Mouse (Mus musculus) heart, postnatal 4 days (tissue): Measurements from ENCODE around the gene Anapc2. TPM values are rescaled to one million over a fixed set of nuclear protein-coding genes. Genes with fewer than 3 reads are reported as not detected.
"Not testable (repeated sequence)": the region's sequence is repeated elsewhere in the genome, so short reads cannot be mapped to it uniquely, and the experiment has no call there.

Experiments
- DNase-seq: peaks from one replicate; pipeline ENCODE4 v3.0.0; 2021
- total RNA-seq, 2 experiments: library from RNA; stranded (reverse); gene quantifications; 2 replicates each; pipeline ENCODE4 v1.2.3; 2021

The Anapc2 gene
- total RNA-seq, 2 experiments from 2014 or later = 49.7 to 53.1 TPM

DNA sequence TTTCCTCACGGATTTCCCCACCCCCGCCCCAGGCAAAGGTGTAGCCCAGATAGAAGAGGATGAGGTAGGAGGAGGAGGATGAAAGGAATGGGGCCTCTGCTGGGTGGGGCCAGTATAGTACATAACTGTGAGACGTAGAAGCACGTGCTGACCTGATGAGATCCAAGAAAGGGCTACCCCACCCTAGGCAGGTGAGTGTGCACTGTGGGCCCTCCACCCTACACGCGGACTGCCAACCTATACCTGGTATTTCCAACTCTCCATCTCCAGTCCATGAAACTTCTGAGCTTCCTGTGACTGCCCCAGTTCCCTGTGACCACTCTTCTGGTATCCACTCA is 30.9 kb upstream of the Anapc2 start:
- no peak for DNase-seq

DNA sequence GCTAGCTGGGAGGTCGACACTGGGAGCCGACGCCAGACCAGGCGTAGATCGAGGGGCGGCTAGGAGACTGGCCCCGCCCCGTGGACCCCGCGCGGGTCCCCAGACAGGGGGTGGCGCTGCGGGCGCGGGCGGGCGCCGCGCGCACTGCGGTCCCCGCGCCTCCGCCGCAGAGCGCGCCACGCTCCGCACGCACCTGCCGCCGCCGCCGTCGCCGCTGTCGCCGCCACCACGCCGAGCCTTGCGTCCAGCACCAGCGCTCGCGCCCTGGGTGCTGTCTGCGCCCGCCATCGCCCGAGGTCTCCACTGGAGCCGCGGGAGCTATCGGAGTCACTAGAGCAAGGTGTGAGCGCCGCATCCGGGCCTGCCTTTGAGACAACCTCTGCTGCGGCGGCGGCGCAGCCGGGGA is 30.2 kb upstream of the Anapc2 start, which contains the start of the genes Rnf208 and Cysrt1:
Gene Rnf208, plus strand, starts transcription at position 155 of the 406 bp plus-strand sequence.
Gene Cysrt1, minus strand, starts transcription at position 352 of the 406 bp plus-strand sequence.
- no peak for DNase-seq

- no peak for DNase-seq
These were observed 28.9 kb upstream of the Anapc2 start for GRCm38 (mm10) chr2:25243342-25243741.

DNA sequence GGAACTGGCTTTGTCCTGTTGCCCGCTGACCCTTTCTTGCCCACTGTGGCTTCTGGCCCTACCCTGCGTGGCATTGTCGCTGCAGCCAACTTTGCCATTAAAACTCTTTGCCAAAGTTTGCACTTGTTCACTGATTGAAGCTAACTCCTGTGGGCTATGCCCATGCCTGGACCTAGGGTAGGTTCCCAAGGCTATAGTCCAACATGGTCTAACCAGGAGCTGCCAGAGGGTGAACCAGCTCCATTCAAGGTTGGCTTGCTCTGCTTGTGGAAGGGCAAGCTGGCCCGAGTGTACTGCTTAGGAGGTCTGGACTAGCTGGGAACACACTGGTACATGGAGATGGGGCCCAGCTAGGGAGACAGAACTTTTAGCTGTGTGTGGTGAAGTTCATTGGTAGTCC is 28.1 kb upstream of the Anapc2 start:
- DNase-seq = no peak

GRCm38 (mm10) chr2:25246183-25247072 is 25.9 kb upstream of the Anapc2 start, which contains the start of gene AL732309.1:
AL732309.1 (minus strand) TSS chr2:25246863.
- no peak for DNase-seq

DNA sequence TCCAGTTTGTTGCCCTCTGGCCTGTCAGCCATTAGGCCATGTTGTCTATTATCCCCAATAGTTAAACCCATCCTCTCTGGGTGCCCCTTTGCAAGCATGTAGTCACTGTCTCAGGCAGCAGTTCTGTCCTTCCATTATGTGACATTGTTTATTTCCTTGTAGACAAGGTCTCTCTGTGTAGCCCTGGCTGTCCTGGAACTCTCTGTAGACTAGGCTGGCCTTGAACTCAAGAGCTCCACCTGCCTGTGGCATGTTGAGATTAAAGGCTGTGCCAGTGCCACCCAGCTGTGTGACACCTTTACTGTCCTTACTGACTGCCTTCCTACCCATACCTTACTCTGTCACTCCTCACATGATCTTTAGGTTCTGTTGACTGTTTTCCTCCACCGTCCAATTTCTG is 19.9 kb upstream of the Anapc2 start:
- no peak for DNase-seq

- peak; percentile 88 for DNase-seq
These were observed 16.9 kb upstream of the Anapc2 start, which contains the start of gene Tmem203 for GRCm38 (mm10) chr2:25255284-25255779. Tmem203 (plus strand) TSS chr2:25255439.

DNA sequence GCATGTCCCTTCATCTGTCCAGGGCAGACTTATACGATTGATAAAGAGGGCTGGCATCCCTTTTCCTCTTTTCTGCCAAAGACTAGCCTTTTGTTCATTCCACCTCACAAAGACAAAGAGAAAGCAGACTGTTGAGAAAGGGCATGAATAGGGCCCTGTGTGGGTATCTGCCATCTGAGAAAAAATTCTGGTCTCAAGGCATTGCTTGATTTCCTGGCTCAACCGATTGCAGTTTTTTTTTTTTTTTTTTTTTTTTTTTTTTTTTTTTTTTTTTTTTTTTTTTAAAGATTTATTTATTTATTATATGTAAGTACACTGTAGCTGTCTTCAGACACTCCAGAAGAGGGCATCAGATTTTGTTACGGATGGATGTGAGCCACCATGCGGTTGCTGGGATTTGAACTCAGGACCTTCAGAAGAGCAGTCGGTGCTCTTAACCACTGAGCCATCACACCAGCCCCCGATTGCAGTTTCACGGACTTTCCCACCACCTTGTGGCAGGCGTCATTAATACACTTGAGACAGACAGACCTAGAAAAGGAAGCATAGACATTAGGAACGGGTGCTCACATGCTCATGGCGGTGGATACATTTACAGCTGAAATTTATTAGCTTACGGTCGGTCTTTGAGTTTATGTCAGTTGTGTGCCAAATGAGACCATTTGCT is 15.7 kb upstream of the Anapc2 start:
- peak; percentile 67 for DNase-seq

GRCm38 (mm10) chr2:25257250-25257649 is 15.0 kb upstream of the Anapc2 start:
- not testable (repeated sequence) for DNase-seq

DNA sequence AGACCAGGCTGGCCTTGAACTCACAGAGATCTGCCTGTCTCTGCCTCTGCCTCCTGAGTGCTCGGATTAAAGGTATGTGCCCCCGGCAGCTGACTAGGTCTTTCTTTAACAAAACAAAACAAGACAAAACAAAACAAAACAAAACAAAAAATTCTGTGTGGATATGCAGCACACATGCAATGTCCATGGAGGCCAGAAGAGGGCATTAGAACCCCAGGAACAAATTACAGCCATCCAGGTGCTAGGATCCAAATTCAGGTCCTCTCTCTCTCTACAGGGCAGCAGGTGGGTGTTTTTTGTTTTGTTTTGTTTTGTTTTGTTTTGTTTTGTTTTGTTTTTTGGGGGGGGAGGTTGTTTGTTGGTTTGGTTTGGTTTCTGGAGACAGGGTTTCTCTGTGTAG is 13.4 kb upstream of the Anapc2 start:
- DNase-seq = no peak

- DNase-seq = no peak
These were observed 10.4 kb upstream of the Anapc2 start for GRCm38 (mm10) chr2:25261870-25262269.

DNA sequence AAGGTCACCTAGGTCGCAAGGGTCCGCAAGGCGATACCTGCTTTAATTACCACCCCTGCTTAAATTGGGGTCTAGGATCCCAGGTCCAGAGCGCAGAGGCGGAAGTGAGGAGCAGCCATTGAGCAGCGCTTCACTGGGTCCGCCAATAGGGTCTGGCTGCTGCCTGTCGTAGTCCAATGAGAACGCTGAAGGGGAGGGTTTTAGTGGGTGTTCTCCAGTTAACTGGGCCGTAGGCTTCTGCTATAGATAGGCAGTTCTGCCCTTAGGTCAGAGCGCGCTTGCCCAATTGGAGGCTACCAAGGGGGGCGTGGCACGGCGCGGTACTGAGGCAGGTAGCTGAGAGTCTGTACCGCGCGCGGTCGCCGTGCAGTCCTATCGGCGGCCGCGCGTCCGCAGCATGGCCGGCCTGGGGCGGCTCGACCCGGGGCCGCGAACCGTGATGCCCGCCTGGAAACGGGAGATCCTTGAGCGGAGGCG is 9.9 kb upstream of the Anapc2 start, which contains the start of gene Tprn:
Gene Tprn, plus strand, starts transcription at position 328 of the 477 bp plus-strand sequence.
- peak; percentile 93 for DNase-seq

DNA sequence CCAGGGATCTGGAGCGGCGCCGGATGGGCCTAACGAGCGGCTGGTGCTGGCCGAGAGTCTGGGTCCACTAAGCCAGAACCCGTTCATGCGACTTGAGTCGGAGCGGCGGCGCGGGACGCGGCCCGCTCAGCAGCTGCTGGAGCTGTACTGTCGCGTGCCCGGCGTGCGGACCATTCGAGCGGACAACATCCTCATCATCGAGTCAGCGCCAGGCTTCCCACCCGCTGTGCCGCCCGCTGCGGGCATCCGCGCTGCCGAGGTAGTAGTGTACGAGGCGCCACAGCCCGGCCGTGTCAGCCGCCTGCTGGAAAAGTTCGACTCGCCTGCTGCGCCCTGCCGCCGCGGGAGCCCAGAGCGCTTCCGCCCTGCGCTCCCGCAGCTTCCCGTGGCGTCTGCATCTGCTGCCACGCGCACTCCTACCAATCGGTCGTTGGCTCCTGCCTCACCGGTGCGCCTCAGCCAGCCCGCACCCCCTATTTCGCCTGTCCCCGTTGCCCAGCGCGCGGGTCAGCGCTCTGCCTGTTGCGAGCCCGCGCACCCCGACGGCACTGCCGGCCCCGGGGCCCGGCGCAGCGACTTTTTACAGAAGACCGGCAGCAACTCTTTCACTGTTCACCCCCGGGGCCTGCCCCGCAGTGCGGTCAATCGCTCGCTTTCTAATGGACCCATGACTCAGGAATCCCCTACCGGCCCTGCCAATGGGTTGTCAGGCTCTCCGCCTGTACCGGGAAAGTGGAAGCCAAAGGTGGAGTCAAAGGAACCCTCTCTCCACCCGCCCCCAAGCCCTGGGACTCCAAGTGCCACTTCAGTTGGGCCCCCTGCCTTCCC is 9.3 kb upstream of the Anapc2 start:
- peak; percentile 36 for DNase-seq

GRCm38 (mm10) chr2:25263623-25264285 is 8.5 kb upstream of the Anapc2 start:
- no peak for DNase-seq

DNA sequence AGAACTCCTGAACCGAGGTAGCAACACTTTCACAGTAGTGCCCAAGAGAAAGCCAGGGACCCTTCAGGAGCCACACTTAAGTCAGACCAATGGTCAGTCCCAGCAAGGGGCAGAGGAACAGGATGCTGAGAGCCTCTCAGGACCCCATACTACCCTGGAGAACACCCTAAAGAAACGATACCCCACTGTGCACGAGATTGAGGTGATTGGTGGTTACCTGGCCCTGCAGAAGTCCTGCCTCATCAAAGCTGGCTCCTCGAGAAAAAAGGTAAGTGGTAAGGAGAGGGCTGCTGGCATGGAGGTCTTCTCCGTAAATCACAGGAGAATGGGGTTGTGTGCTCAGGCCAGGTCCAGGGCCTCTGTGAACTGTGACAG is 8.0 kb upstream of the Anapc2 start:
- DNase-seq = no peak

- no peak for DNase-seq
These were observed 7.4 kb upstream of the Anapc2 start for GRCm38 (mm10) chr2:25264851-25265250.

DNA sequence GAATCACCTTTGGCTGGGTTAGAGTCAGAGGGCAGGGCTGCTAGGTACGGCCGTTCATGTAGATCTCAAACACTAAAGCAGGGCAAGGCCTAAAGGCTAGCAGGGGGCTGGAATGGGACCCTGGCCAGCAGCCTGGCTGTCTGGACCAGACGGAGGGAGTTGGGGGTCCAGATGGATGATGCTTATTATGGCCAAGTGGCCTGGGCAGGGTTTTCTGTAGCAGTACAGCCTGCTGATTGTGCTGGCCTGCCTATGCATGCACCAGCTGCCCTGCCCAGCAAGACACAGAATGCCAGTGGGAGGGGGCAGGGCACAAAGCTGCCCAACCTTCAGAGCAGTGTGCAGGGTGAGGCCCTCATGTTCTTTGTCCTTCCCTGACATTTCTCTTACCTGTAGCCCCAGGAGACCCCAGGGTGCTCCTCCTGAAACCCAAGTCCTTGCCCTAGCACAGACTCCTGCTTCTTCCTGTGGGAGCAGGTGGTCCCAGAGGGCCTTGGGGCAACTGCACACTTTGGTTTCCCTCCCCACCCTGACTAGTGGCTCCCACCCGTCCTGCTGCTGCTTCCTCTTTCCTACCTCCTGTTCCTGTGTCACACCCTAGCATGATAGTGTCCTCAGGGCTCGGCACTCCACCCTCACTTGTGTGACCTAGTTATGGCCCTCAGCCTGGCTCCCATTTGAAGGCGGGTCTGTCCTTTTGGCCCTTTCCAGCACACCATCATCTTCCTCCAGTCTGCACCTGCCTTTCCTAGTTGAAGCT is 6.2 kb upstream of the Anapc2 start:
- no peak for DNase-seq

DNA sequence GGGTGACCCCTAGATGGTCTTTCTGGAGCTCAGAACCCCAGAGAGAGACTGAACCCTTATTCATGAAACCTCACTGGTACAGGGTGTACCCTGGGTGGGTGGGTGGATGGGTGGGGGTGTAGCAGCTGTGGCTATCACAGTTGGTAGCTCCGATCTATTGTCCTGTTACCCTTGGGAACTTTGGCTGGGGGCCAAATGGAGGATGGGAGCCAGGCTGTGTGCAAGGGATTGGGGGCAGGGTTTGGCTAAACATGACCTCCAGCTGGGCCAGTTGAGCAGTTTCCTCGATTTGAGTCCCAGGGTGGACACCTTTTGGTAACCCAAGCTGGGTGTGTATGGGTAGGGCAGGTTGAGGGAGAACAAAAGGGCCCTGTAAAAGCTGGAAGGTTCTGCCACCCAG is 5.6 kb upstream of the Anapc2 start:
- peak; percentile 51 for DNase-seq

DNA sequence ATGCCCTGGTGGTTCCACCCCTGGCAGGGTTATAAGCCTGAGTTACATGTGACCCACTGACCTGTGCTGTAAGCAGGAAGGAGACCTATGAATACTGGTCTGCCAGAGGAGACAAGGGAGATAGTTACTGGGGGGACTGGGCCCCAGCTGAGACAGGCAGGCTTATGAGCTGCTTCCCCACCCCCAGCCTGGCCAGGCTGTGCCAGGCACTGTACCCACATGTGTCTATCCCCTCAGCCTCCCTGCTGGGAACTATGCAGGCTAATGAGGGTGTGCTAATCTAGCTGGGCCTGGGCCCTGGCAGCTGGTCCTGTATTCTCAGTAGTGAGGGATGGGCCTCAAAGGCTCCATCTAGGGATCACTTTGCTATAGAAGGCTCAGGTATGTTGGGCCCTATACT is 5.0 kb upstream of the Anapc2 start:
- DNase-seq = no peak

DNA sequence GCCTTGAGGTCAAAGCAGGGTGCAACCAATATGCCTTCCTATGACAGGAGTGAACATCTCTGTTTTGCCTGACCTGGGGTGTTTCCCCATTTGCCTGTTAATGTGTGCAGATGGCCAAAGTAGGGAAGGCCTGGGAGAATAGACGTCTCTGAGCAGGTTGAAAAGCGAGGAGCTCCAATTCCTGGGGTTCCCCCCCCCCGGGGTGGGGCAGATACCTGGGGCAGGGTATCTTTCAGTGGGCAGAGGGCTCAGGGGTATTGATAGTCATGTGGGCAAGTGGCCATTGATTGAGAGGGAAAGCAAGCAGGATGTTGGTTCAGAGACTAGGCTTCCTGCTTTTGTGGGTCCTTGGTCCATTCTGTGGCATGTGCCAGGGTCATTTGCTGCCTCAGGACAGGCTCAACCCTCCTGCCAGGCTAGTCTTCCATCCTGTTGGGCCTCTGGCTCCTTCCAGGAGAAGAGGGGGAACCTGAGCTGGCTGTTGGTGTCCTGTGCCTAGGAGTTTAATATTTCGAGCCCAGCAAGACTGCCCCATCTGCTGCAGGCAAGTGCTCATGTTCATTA is 4.5 kb upstream of the Anapc2 start:
- DNase-seq = no peak

DNA sequence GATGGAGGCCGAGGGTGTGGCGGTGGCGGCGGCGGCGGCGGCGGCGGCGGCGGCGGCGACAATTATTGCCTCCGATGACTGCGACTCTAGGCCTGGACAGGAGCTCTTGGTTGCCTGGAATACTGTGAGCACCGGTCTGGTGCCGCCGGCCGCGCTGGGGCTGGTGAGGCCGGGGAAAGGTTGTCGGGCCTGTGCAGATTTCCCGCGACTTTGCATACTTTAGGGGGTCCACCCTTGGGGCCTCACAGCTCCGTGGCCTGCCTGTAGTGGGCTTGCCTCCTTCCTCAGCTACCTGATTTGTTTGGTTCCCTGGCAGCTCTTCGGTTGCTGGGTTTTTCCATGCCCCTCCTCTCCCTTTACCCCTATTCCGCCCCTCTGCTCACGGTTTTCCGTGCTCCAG is 237 bp downstream of the Anapc2 start:
- DNase-seq = no peak
